Mouse (Mus musculus): ENCODE results near the gene Gm11639.
"Not testable (repeated sequence)": the region's sequence is repeated elsewhere in the genome, so short reads cannot be mapped to it uniquely, and the experiment has no call there.

Gm11639 gene

DNA sequence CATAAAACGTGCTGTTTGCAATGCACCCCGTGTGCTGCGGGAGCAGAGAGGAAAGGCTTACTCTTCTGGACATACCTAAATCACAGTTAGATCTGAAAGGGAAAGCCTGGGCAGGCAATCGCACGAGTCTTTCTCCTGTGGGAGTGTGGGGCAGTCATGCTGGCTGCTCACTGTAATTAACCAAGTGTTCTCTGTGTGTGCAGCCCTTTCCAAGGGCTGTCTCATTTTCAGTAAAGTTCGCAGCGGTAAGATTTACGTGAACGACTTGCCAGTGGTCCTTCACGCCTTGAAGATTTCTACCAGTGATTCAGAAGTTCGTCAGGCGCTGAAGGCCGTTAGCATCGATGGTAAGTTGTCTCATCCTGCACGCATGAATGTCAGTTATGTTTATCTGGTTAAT, 18.6 kb downstream of the Gm11639 start:
- DNase-seq (ENCODE audit: low spot score), result peak; percentile 27

DNA sequence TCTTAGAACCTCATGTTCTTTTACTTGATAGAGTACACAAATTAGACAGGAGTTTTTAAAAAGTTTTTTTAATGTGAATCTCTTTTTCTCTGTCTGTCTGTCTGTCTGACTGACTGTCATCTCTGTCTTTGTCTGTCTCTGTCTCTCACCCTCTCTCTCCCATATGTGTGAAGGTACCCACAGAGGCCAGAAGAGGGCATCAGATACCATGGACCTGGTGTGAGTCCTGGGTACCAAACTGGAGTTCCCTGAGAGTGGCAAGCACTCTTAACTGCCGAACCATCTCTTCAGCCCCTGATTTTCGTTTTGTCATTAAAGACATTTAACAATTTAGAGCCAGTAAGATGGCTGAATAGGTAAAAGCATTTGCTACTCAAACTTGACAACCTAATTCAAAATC, 21.6 kb downstream of the Gm11639 start:
- no peak for DNase-seq (ENCODE audit: low spot score)

DNA sequence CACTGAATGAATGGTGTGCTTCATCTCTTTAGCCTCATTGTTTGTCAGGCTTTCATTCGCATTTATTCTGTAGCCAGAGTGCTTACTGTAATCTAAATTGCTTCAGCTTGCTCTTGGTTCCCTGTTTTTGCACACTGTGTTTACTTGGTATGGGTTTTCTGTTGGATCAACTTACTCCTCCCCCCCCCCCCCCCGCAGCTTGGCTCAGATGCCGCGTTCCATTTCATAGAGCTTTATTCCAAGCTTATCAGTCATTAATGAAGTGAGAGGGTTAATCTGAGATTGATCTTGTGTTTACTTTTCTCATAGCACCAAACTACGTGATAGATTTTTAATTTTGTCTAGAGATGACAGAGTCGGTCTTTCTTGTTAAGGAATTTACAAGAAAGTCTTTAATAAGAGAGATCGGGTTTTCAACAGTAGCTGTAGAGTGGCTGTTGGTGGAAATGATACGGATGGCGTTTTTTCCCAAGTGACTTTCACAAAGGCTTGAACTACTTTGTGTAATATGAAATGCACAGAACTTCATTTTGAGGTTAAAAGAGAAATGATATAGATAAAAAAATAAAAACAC, 59.6 kb downstream of the Gm11639 start:
- DNase-seq (ENCODE audit: low spot score), result no peak

DNA sequence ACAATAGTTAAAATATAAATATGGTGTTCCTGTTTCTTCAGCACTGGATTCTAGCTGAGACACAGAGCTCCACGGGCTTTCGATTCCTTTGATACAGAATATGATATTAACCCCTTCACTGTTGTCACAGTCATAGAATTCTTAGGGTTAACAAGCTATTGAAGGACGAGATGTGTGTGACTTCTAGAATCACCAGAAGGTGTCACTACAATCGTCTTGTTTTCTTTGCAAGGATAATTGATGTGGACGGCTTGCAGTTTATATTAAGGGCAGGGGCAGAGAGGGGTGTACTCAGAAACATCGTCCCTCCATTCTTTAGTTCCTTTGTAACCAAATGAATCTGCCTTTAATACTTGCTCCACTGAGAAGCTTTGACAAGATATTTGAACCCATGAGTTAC, 80.3 kb downstream of the Gm11639 start:
- peak; percentile 21 for DNase-seq (ENCODE audit: low spot score)

DNA sequence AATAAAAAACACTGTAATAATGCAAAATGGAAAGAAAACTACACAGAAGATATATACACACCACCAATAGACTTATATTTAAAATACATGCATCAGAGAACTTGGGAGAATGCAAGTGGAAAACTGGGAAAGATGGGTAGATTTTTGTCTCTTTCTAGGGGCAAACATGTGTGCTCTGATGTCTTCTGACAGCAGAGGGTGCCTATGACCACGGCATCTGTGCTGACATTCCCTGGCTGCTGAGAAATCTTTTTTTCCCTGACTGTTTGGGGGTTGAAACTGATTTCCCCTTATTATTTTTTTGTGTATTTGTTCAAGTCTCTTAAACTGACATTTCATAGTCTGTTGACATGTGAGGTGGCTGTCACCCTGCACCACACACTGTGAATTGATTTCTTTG, 81.6 kb downstream of the Gm11639 start:
- DNase-seq (ENCODE audit: low spot score), result peak; percentile 10

DNA sequence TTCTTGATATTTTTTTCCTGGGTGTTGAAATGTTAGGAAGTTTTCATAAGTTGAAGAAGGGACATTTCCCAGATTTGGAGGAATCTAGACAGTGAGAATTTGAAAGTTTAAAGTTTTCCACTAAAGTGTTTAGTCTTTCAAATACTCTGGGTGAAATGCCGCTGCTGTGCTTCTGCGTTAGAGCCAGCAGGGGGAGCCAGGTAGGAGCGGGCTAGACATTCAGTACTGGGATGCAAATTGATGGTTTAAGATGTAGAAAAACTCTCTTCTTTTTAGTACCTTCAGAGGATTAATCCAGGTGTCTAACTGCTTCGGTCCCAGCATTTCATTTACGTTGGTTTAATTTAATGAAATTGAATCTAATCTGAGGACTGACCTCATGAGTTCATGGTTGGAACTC, 82.6 kb downstream of the Gm11639 start:
- DNase-seq (ENCODE audit: low spot score), result peak; percentile 66

DNA sequence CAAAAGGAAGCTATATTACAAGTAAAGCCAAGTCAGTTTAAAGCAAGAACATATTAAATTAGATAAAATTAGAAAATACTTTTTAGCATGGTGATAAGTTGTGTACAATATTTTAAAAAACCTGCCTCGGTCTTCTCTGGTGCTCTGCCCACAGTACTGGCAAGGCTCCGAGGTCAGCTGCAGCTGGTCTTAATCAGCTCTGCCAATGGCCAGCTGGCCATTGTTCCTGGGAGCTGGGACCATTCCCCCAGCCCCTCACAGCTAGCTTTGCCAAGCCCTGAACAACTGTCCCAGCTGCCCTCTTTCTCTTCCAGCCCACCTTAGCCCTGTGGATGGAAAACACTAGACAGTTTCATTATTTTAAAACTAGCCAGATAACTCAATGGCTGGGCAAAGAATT, 93.3 kb downstream of the Gm11639 start:
- no peak for DNase-seq (ENCODE audit: low spot score)

DNA sequence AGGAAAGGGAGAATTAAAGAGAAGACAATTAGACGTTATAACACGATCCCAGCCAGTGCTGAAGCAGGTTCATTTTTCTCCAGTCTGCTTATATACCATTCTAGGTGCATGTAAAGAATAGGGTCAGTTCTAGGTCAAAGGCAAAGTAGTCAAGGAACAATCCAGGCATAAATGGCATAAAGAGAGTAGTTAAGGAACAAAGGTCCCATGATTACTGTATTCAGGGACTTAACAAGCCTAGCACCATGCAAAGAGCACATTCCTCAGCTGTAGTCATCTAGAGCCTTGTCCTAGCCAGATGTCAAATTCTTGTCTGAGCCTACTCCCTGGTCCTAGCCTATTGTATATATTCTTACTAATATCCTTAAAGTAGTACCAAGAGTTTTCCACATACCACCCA, 259.2 kb downstream of the Gm11639 start:
- no peak for DNase-seq (ENCODE audit: low spot score)

DNA sequence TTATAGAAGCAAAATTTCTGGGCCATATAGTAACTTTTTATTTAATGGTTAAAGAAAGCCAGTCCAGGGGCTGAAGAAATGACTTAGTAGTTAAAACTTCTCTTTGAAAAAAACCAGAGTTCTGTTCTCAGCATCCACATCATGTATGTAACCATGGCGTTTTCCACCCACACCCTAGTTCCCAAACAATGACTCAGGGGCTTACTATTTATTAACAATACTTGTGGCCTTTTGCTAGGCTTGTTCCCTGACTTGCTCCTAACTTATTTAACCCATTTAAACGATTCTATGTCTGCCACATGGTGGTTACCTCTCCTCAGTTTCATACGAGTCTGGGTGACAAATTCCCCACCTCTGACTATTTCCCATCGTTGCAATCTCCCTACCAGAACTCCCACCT, 266.8 kb downstream of the Gm11639 start:
- DNase-seq (ENCODE audit: low spot score), result no peak

DNA sequence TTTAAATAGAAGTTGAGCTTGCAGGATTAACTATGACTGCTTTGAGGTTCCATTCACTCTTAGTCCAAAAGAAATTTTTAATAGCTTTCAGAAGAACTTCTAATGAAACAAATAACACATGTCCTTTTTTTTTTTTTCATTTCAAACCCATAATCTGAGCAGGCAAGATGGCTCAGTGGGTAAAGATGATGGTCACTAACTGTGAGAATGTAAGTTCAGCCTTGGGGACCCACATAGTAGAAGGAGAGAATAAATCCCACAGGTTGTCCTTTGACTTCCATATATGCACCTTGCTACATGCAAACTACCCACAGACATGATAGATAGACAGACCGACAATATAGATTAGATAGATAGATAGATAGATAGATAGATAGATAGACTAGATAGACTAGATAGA, 282.4 kb downstream of the Gm11639 start:
- no peak for DNase-seq (ENCODE audit: low spot score)

DNA sequence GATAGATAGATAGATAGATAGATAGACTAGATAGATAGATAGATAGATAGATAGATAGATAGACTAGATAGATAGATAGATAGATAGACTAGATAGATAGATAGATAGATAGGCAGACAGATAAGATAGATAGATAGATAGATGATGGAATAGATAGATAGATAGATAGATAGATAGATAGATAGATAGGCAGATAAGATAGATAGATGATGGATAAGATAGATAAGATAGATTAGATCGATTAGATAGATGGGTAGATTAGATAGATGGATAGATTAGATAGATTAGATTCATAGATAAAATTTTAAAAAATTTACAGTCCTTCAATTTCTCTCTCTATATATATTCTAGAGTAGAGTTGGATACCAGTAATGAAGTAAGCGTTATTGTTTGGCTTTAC, 282.9 kb downstream of the Gm11639 start:
- no peak for DNase-seq (ENCODE audit: low spot score)

DNA sequence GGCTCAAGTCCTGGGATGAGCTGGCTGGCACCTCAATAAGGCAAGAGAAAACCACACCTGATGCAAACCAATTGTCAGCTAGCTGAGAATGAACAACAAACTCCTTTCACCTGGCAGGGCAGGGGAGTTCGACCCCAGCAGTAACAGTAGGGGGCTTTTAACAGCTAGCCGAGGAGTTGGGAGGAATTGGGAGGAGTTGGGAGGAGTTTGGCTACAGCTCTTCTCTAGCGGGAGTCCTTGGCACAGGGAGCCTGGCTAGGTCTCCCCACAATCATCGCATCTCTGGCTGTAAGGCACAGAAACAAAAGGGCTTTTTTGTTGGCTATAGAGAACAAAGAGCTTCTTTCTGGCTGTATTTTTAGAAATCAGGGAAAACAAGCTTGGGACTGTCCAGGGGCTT, 285.8 kb downstream of the Gm11639 start:
- no peak for DNase-seq (ENCODE audit: low spot score)

DNA sequence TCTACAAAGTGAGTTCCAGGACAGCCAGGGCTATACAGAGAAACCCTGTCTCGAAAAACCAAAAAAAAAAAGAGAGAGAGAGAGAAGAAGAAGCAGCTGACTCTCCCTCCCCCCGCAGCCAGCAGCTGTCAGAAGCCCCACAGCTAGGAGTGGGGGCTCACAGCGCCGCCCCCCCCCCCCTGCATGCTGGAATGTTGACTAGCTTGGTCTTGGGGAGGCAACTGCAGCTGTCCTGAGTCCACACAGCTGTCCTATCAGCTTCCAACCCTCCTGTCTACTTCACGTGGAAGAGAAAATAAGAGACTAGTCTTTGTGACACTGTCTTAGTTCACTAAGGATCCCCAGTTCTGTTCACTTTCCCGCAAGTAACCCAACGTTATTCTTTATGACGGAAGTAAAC, 287.0 kb downstream of the Gm11639 start:
- no peak for DNase-seq (ENCODE audit: low spot score)

DNA sequence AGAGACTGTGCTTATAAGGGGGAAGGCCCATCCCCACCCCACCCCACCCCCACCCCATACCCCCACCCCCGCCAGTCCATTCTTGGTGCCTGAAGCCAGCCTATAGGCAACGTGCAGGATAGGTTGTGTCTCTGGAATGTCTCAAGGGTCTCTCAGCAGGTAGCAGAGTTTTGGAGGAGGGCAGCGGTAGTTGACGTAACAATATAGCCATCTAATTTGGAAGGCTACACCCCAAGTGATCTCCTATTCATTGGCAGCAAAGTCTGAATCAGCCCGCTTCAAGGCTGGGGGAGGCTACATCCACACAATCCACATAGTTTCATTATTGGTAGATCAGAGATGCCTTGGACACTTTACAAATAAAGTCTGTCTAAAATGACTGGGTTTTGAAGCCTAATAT, 292.5 kb downstream of the Gm11639 start:
- DNase-seq (ENCODE audit: low spot score), result no peak

DNA sequence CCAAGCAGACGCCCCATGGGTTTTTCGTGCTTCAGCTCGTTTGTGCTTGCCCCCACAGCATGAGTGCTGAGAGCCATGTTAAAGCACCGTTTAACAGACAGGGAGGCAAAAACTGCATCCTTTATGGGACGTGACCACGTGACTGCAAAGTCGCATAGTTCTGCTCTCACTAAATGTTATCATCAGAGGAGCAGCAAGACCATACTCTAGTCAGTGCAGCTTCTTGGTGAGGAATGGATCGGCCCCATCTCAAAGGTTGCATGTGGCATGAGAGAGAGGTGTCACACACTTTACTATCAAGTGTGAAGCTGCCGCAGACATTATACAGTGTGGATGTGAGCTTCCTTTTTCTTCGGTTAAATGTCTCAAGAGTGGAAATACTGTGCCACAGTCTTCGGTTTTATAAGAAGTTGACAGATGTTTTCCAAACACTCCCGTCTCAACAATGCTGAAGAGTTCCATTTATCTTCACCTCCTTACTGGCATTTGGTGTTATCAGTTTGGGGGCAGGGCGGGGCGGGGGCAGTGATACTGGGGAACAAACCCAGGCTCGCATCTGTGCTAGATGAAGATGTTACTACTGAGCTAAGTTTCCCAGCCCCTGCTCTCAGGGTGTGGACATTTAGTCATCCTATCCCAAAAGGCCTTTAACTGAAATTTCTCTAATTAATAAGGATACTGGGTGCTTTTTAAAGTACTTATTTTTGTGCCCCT, 296.0 kb downstream of the Gm11639 start:
- no peak for DNase-seq (ENCODE audit: low spot score)

DNA sequence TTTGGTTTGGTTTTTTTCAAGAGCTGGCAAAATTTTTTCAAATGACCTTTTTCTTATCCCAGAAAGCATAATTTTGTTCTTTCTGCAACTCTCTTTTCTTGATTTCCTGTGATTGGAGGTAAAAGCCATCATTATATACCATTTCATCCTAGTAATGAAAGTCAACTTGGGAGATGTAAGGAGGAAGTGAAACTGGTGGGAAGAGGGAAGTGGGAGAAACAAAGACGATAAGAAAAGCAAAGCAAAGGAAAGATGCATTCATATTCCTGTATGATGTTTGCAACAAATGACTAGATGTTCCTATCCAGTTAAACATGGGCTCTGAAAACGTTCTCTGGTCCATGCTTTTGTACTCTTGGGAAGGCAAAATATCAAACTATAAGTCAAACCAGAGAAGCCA, 323.7 kb downstream of the Gm11639 start:
- DNase-seq (ENCODE audit: low spot score), result no peak

DNA sequence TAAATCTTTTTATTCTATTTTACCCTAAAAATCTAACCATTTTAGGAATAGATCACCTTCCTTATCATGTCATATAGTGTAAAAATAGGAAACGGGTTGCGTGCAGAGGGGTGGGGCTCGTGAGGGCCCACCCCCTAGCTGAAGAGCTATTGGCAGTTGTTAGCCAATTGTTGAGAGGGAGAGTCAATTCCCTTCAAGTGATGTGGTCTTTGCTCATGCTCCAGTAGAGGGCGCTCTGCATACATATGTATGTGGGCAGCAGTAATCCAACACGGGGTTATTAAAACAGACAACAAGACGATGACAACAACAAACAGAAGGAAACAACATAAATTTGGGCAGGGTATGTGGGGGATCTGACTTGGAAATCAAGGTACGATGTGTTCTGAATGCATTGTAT, 335.6 kb downstream of the Gm11639 start:
- DNase-seq (ENCODE audit: low spot score), result peak; percentile 29

DNA sequence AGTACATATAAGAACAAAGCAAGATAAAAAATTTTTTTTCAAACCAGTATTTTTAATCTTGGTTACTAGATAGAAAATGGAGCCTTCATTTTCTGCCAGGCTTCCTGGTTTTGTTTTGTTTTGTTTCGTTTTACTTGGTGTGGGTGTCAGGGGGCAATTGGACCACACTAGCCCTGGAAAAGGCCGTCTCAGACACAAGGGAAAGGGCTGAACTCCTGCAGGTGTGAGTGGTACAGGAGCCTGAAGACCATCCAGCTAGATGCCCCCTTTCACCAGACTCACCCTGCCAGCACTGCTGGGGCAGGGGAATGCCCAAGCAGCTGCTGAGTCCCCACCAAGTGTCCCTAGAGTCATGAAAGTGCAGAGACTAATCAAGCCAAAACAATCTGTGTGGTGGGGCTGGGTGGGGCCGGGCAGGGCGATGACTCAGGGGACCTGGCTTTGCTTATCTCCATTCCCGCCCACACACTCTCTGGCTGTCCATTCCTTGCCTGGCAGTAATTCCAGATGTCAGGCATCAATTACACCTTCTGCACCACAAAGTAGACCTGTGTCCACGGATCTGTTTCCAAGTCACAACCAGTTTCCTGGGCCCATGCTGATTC, 343.3 kb downstream of the Gm11639 start:
- no peak for DNase-seq (ENCODE audit: low spot score)

DNA sequence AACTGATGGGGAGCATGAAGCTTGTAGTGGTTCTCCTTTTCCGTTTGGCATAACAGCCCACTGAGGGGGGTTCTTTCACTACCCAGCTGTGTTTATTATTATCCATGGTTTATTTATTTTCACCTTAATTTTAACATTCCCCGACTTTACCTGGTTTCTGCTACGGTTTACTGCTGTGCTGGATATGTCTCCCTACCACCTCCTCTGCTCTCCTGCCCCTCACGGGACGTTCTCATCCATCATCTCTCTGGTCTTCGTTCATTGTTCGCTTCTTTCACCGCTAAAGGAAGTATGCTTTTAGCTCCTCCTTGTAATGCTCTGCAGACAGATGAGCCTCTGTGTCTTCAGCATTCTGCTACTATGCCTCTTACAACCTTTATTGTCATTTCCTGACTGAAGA, 344.0 kb downstream of the Gm11639 start:
- no peak for DNase-seq (ENCODE audit: low spot score)

DNA sequence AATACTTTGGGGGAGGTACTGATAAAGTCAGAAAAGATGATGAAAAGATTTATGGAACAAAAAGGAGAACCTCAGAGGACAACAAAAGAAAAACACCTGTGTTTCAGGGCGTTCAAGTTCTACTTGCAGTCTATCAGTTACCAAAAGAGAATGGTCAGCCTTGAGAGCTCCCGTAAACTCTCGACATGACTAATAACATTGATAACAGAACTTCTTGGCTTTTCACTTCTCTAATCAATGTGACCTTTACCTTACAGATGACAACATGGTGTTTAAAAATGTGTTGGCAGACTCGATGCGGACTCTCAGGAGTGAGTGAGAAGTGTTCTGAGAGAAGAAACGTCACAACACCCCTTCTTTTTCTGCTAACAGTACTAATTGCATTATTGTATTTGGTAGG, 344.7 kb downstream of the Gm11639 start:
- DNase-seq (ENCODE audit: low spot score), result no peak

DNA sequence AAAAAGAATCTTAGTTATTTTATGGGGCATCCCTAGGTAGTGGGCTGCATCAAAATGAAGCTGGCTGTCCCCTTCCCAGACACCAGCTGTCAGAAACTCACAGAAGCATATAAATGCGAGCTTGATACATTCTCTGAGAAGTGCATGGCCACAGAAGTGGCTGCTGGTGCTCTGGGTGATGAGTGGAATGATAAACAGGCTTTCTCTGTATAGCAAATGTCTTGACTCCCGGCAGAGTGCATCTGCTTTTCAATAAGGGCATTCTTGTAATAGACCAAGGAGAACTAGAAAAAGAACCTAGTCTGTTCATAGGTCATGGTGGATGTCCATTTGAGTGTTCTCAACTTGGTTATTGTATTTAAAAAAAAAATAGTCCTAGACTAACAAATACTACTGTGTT, 345.6 kb downstream of the Gm11639 start:
- no peak for DNase-seq (ENCODE audit: low spot score)

DNA sequence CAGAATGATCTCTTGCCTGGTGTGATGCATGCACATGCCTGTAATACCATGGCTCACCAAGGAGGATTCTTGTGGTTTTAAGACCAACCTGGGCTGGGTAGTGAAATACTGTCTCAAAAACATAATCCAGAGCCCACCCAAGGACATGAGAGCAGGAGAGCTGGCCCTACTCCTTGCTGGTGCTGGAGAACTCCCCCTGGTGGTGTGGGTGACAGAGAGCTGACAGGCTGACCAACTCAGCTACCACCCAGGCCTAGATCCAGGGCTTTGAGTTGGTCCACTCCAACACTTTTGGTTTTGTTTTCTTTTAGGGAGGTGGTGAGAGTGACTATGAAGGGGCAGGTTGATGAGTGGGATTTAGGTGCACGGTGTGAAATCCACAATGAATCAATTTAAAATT, 349.6 kb downstream of the Gm11639 start:
- no peak for DNase-seq (ENCODE audit: low spot score)

DNA sequence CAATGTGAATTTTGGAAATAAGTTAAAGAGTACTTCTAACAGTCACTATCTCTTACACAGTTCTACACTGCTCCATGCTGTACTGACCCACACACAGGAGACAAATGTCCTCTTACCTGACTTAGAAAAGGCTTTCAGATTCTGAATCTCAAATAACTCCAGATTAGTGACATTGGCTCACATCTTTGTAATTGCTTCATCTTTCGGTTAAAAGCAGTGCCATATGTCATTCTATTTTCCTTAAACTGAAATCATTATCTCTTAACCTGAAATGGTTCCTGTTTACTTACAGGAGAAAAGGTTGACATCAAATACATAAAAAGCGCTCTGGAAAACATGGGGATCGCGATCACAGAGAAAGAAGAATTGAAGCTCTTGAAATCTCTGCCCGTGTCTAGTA, 377.8 kb downstream of the Gm11639 start, which contains the start of gene Efcab3:
Gene Efcab3, plus strand, starts transcription at position 301 of the 400 bp plus-strand sequence.
- no peak for DNase-seq (ENCODE audit: low spot score)

DNA sequence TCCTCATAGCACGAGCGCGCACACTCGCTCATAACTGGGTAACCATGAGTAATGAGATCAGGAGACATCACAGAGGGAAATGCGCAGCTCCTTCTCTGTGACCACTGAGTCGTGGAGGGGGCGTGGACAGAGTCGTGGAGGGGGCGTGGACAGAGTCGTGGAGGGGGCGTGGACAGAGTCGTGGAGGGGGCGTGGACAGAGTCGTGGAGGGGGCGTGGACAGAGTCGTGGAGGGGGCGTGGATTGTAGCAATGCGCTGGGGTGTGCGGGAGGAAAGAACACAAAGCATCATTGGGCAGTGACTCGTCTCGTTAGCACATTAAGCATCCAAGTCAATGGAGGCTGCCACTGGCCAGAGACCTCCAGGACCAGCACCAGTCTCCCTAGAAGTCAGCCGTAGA, 426.9 kb downstream of the Gm11639 start:
- not testable (repeated sequence) for DNase-seq (ENCODE audit: low spot score)

All from retina, embryonic 14.5 days (tissue).